Mouse (Mus musculus) hindbrain, embryonic 13.5 days (tissue): ENCODE results near the gene Rpl27. TPM values are rescaled to one million over a fixed set of nuclear protein-coding genes. Genes with fewer than 3 reads are reported as not detected.

ENCODE experiments used
- ATAC-seq: fragments of 200-750 bp; cut with Nextera tagmentation; 2 replicates; pipeline ENCODE4 v1.8.0; 2017; ENCODE audit warnings: moderate TSS enrichment; ENCODE audit not compliant: low FRiP score
- H3K27ac ChIP-seq: fragments of 300-500 bp; sonication (generic); 2 replicates; pipeline ENCODE4 v1.5.1; 2015; ENCODE audit warnings: inconsistent platforms, mild to moderate bottlenecking, moderate library complexity
- H3K27me3 ChIP-seq: fragments of 300-500 bp; sonication (generic); 2 replicates; pipeline ENCODE4 v1.6.1; 2015; ENCODE audit warnings: mild to moderate bottlenecking, inconsistent platforms
- H3K36me3 ChIP-seq: fragments of 300-500 bp; sonication (generic); 2 replicates; pipeline ENCODE4 v1.6.1; 2015; ENCODE audit warnings: mild to moderate bottlenecking, inconsistent platforms
- H3K4me1 ChIP-seq: fragments of 300-500 bp; sonication (generic); replicated peaks from 2 replicates; pipeline ENCODE4 v1.6.1; 2015; ENCODE audit warnings: inconsistent platforms
- H3K4me2 ChIP-seq: fragments of 300-500 bp; sonication (generic); 2 replicates; pipeline ENCODE4 v1.6.1; 2015; ENCODE audit warnings: inconsistent platforms, mild to moderate bottlenecking, moderate library complexity
- H3K4me3 ChIP-seq: fragments of 300-500 bp; sonication (generic); 2 replicates; pipeline ENCODE4 v1.5.1; 2015; ENCODE audit warnings: mild to moderate bottlenecking, inconsistent platforms
- H3K9ac ChIP-seq: fragments of 300-500 bp; sonication (generic); 2 replicates; pipeline ENCODE4 v1.6.1; 2015; ENCODE audit warnings: mild to moderate bottlenecking, inconsistent platforms
- H3K9me3 ChIP-seq: fragments of 300-500 bp; sonication (generic); 2 replicates; pipeline ENCODE4 v1.6.1; 2016; ENCODE audit warnings: inconsistent platforms
- WGBS: fragments of 180-500 bp; shearing (Covaris S2); methylation state at CpG from one replicate; pipeline ENCODE4 v1.1.7; 2015; 5-methylcytosine and 5-hydroxymethylcytosine counted together
- polyA plus RNA-seq: library from polyadenylated mRNA; unstranded; fragments of >200 nt; fragmentation: Nextera tagmentation; extraction: Ambion mirVana; gene quantifications from 2 replicates; pipeline ENCODE4 v1.2.1, GENCODE M21; 2015

Rpl27 gene
- polyA plus RNA-seq, 1 experiment from 2014 or later: 310 TPM

DNA sequence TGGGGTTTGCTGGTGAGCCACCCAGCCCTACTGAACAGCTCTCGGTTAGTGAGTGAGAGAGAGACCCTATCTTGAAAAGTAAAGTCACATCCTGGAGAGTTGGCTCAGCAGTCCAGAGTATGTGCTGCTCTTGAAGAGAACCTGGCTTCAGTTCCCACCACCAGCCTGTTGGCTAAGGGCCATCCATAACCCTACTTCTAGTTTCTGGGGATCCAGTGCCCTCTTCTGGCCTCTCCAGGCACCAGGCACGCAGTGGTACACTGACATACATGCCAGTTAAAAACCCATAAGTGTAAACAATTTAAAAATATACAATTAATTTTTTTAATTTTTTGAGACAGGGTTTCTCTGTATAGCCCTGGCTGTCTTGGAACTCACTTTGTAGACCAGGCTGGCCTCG, 8.3 kb downstream of the Rpl27 start:
- Histone ChIP-seq H3K36me3 (peaks cover 8% of the 10 kb centered on the region), H3K9ac (no peak overlapping the region), H3K4me3 (no peak overlapping the region), H3K9me3 (no peaks in the 10 kb centered on the region), H3K27me3 (no peaks in the 10 kb centered on the region), H3K4me1 (0 out of 2 replicates have a peak, but pooled peaks cover 5% of the 10 kb centered on the region), H3K27ac (no peak overlapping the region), H3K4me2 (no peak overlapping the region)
- ATAC-seq: no peak
- WGBS: 84% methylated on average over 3 of the region's 3 CpGs

- Histone ChIP-seq H3K4me1 (0 out of 2 replicates have a peak, but pooled peaks cover 5% of the 10 kb centered on the region), H3K4me3 (no peak overlapping the region), H3K27me3 (no peaks in the 10 kb centered on the region), H3K4me2 (no peak overlapping the region), H3K36me3 (peaks cover 5% of the 10 kb centered on the region), H3K9ac (no peak overlapping the region), H3K27ac (no peak overlapping the region), H3K9me3 (no peaks in the 10 kb centered on the region)
- 93% methylated on average over 10 of the region's 10 CpGs for WGBS
- no peak for ATAC-seq
These were observed 9.4 kb downstream of the Rpl27 start for GRCm38 (mm10) chr11:101451536-101451935.

- 77% methylated on average over 10 of the region's 10 CpGs for WGBS
- Histone ChIP-seq H3K9ac (no peak overlapping the region), H3K9me3 (no peaks in the 10 kb centered on the region), H3K4me3 (no peak overlapping the region), H3K27me3 (no peaks in the 10 kb centered on the region), H3K4me1 (0 out of 2 replicates have a peak, but pooled peaks cover 5% of the 10 kb centered on the region), H3K27ac (no peak overlapping the region), H3K4me2 (no peak overlapping the region), H3K36me3 (peaks cover 12% of the 10 kb centered on the region)
- no peak for ATAC-seq
These were observed 10.1 kb downstream of the Rpl27 start for GRCm38 (mm10) chr11:101452093-101452774.

- 0 out of 2 replicates have a peak, but pooled peaks cover 5% of the 10 kb centered on the region for H3K4me1 ChIP-seq
- peaks cover 37% of the 10 kb centered on the region for H3K36me3 ChIP-seq
- ATAC-seq: 0 out of 2 replicates have a peak, but pooled peaks have one; percentile 17
- WGBS: 41% methylated on average over 6 of the region's 6 CpGs
- H3K9ac ChIP-seq: no peak overlapping the region
- no peaks in the 10 kb centered on the region for H3K27me3 ChIP-seq
- no peak overlapping the region for H3K4me3 ChIP-seq
- H3K9me3 ChIP-seq: no peaks in the 10 kb centered on the region
- no peak overlapping the region for H3K4me2 ChIP-seq
- peak overlapping the region; percentile 48; the same call in 1 of the 2 replicates for H3K27ac ChIP-seq
These were observed 12.6 kb downstream of the Rpl27 start for GRCm38 (mm10) chr11:101454702-101455101.

- no peak overlapping the region for H3K27ac ChIP-seq
- H3K27me3 ChIP-seq: no peaks in the 10 kb centered on the region
- H3K9me3 ChIP-seq: no peaks in the 10 kb centered on the region
- 0 out of 2 replicates have a peak, but pooled peaks cover 5% of the 10 kb centered on the region for H3K4me1 ChIP-seq
- 90% methylated on average over 7 of the region's 7 CpGs for WGBS
- H3K9ac ChIP-seq: no peak overlapping the region; the same call in 1 of the 2 replicates
- H3K4me3 ChIP-seq: no peak overlapping the region
- peaks cover 46% of the 10 kb centered on the region for H3K36me3 ChIP-seq
- ATAC-seq: no peak
- H3K4me2 ChIP-seq: no peak overlapping the region
These were observed 13.5 kb downstream of the Rpl27 start for GRCm38 (mm10) chr11:101455627-101456026.

DNA sequence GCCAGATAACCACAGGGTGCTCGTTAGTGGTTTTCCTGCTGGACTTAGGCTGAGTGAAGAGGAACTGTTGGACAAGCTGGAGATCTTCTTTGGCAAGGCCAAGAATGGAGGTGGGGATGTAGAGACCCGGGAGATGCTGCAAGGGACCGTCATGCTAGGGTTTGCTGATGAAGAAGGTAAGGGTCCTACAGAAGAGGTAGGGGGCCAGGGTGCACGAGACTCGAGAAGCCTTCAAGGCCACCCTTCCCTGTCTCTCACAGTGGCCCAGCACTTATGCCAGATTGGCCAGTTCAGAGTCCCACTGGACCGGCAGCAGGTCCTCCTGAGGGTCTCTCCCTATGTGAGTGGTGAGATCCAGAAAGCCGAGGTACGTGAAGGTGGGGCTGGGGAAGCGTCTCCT, 15.5 kb downstream of the Rpl27 start:
- Histone ChIP-seq H3K27me3 (no peaks in the 10 kb centered on the region), H3K36me3 (peaks cover 65% of the 10 kb centered on the region), H3K9ac (no peak overlapping the region), H3K4me3 (no peak overlapping the region), H3K9me3 (no peaks in the 10 kb centered on the region), H3K27ac (no peak overlapping the region), H3K4me2 (no peak overlapping the region), H3K4me1 (peaks cover 11% of the 10 kb centered on the region)
- 89% methylated on average over 9 of the region's 9 CpGs for WGBS
- ATAC-seq: no peak

DNA sequence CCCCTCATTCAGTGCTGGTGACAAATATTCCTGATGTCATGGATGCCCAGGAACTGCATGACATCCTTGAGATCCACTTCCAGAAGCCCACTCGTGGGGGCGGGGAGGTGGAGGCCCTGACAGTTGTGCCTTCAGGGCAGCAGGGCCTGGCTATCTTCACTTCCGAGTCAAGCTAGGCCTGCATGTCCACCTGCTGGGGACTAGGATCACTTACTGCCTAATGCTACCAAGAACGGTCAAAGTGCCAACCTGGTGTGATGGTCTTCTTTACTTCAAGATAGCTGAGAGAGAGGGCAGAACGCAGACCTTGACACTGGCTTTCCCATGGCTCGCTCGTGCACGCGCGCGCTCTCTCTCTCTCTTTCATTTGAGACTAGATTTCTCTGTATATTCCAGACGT, 16.1 kb downstream of the Rpl27 start:
- Histone ChIP-seq H3K4me1 (peaks cover 17% of the 10 kb centered on the region), H3K27me3 (no peaks in the 10 kb centered on the region), H3K4me2 (no peak overlapping the region), H3K27ac (no peak overlapping the region), H3K36me3 (peaks cover 66% of the 10 kb centered on the region), H3K9me3 (no peaks in the 10 kb centered on the region), H3K4me3 (no peak overlapping the region), H3K9ac (0 out of 2 replicates have a peak overlapping the region, but pooled peaks have one; percentile 3)
- no peak for ATAC-seq
- 85% methylated on average over 12 of the region's 12 CpGs for WGBS

DNA sequence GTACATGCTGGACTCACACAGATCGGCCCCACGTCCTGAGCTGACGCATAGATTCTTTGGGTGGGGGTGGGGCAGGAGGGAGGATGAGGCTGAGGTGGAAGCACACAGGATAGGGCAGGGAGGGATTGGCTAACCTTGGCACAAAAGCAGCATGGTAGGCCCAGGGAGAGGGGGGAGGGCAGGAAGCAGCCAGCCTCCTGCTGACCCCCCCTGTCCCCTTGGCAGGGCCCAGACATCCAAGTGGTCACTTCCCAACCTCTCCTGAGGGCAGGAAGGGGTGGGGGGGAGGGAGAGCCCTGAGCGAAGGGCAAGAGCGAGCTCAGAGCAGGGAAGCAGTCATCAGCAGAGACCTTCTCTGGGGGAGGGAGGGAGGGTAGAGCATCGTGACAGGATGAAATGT, 17.6 kb downstream of the Rpl27 start:
- ATAC-seq: no peak
- Histone ChIP-seq H3K4me2 (no peak overlapping the region), H3K36me3 (peaks cover 66% of the 10 kb centered on the region), H3K27me3 (no peaks in the 10 kb centered on the region), H3K27ac (no peak overlapping the region; the same call in 1 of the 2 replicates), H3K9ac (no peak overlapping the region; the same call in 1 of the 2 replicates), H3K9me3 (no peaks in the 10 kb centered on the region), H3K4me1 (peaks cover 32% of the 10 kb centered on the region), H3K4me3 (no peak overlapping the region)
- WGBS: 39% methylated on average over 6 of the region's 6 CpGs

- Histone ChIP-seq H3K4me3 (no peak overlapping the region), H3K4me1 (peaks cover 29% of the 10 kb centered on the region), H3K9me3 (no peaks in the 10 kb centered on the region), H3K9ac (no peak overlapping the region), H3K27ac (no peak overlapping the region), H3K27me3 (no peaks in the 10 kb centered on the region), H3K4me2 (no peak overlapping the region), H3K36me3 (peaks cover 66% of the 10 kb centered on the region)
- no peak for ATAC-seq
- 92% methylated on average over 15 of the region's 15 CpGs for WGBS
These were observed 18.2 kb downstream of the Rpl27 start for GRCm38 (mm10) chr11:101460321-101460720.

DNA sequence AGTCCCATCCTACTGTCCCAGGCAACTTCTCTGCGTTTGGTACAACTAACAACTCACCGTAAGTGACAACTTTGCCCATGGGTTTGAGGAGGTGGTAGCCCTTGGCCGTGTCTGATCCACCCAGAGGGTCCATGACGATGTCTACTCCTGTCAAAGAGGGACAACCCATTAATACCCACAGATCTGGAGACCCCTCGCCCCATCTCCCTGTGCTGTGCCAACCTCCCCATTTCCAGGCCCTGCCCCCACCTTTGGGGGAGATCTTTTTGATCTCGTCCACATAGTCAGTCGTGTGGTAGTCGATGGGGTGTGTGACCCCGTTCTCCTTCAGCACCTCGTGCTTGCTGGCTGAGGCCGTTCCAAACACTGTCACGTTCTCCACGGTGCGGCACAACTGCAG, 20.0 kb downstream of the Rpl27 start:
- H3K36me3 ChIP-seq: peaks cover 55% of the 10 kb centered on the region
- peak overlapping the region; percentile 92; the same call in 1 of the 2 replicates for H3K4me2 ChIP-seq
- peaks cover 39% of the 10 kb centered on the region for H3K4me1 ChIP-seq
- no peak for ATAC-seq
- peak overlapping the region; percentile 64; the same call in 1 of the 2 replicates for H3K27ac ChIP-seq
- H3K4me3 ChIP-seq: no peak overlapping the region
- no peaks in the 10 kb centered on the region for H3K27me3 ChIP-seq
- no peaks in the 10 kb centered on the region for H3K9me3 ChIP-seq
- 58% methylated on average over 14 of the region's 14 CpGs for WGBS
- 0 out of 2 replicates have a peak overlapping the region, but pooled peaks have one; percentile 24 for H3K9ac ChIP-seq

DNA sequence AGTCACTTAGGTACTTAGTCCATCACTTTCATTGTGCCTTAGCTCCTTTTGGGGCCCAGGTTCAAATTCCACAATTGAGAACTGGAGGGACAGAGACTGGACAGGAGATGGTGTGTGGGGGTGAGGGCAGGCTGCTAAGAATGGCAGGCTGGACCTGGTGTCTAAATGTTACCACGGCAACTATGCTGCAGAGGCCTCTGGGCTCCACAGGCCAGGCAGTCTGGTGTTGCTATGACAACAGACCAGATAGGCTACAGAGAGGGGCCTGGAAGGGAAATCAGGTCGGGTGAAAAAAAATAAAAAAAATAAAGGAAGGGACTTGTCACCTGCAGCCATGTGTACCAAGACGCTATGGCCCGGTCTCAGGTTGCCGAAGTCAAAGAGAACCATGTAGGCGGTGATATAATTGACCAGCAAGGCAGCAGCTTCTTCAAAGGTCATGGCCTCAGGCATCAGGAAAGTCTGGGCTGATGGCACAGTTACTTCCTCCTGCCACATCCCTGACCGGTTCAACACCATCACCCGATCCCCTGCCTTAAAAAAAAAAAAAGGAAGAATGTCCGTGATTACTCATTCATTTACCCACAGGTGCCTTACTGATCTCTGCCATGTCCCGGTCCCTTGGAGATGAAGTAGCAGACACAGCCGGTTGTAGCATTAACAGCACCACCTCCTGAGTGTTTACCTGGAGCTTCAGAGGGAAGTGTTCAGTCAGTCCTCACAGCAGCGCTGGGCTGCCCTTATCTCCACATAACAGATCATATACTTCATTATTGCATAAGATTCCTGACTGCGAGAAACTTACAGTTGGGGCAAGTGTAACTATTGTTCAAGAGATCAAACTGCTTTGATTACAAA, 20.7 kb downstream of the Rpl27 start:
- H3K36me3 ChIP-seq: peaks cover 49% of the 10 kb centered on the region
- H3K9me3 ChIP-seq: no peaks in the 10 kb centered on the region
- H3K4me1 ChIP-seq: peaks cover 46% of the 10 kb centered on the region
- WGBS: 28% methylated on average over 13 of the region's 13 CpGs
- no peak for ATAC-seq
- no peaks in the 10 kb centered on the region for H3K27me3 ChIP-seq
- peak overlapping the region; percentile 64 for H3K27ac ChIP-seq
- H3K9ac ChIP-seq: peak overlapping the region; percentile 98
- peak overlapping the region; percentile 92 for H3K4me2 ChIP-seq
- H3K4me3 ChIP-seq: peak overlapping the region; percentile 94
